11 mouse cellular contexts compared by ENCODE assay signal in genomic region chr5:34917234-34917655, GRCm38 (mm10). TPM values are rescaled to one million over a fixed set of nuclear protein-coding genes. Genes with fewer than 3 reads are reported as not detected.
DNase-seq lines count a peak whose midpoint lies in the region; ATAC-seq lines count a peak whose summit lies in the region.
"Had no signal": no experiment of that assay in that cellular context is flagged by ENCODE, and none has a peak within 500 bp of the region (broad histone marks: within the 10 kb centered on the region; RNA-seq: fewer than 3 reads in every experiment).

No protein-coding gene starts in this region.

- H3K4me3 ChIP-seq in liver, embryonic 13.5 days (replicated peaks), result no peak overlapping the region
- no peak overlapping the region for H3K4me3 ChIP-seq in liver, embryonic 11.5 days (ENCODE audit: low read depth, low read length)
- H3K4me3 ChIP-seq in hindbrain, embryonic 12.5 days, result no peak overlapping the region
- H3K4me3 ChIP-seq in neural tube, embryonic 14.5 days (ENCODE audit: low read depth, low read length), result no peak overlapping the region

- peak; percentile 16 for DNase-seq in embryo, embryonic 10 days (ENCODE audit: low spot score)
- no peak for DNase-seq in embryo, embryonic 9.5 days (ENCODE audit: extremely low spot score)
- DNase-seq in liver, embryonic 13.5 days, result no peak
- no peak for DNase-seq in liver, embryonic 11.5 days (ENCODE audit: low spot score)
- no peak for DNase-seq in thymus, postnatal 0 days (ENCODE audit: low spot score)
- DNase-seq in gastrocnemius, postnatal 25 days, result no peak
- DNase-seq: heart, adult 11 months had no signal

- no peaks in the 10 kb centered on the region for H3K36me3 ChIP-seq in liver, embryonic 13.5 days
- peaks cover 2% of the 10 kb centered on the region; the same call in 1 of the 2 replicates for H3K36me3 ChIP-seq in liver, embryonic 11.5 days (ENCODE audit: control insufficient read depth, insufficient read depth, low read length)
- peaks cover 3% of the 10 kb centered on the region; the same call in 1 of the 2 replicates for H3K36me3 ChIP-seq in hindbrain, embryonic 12.5 days
- H3K36me3 ChIP-seq in neural tube, embryonic 14.5 days (ENCODE audit: control insufficient read depth, insufficient read depth, low read length), result no peaks in the 10 kb centered on the region

- peak overlapping the region; percentile 73 for H3K27ac ChIP-seq in liver, embryonic 13.5 days
- H3K27ac ChIP-seq in liver, embryonic 11.5 days (ENCODE audit: low read depth, low read length), result no peak overlapping the region
- H3K27ac ChIP-seq in hindbrain, embryonic 12.5 days, result 0 out of 2 replicates have a peak overlapping the region, but pooled peaks have one; percentile 6
- 0 out of 2 replicates have a peak overlapping the region, but pooled peaks have one; percentile 24 for H3K27ac ChIP-seq in neural tube, embryonic 14.5 days (ENCODE audit: low read depth, low read length)
- H3K27ac ChIP-seq: liver, embryonic 14.5 days had no signal

- no peaks in the 10 kb centered on the region for H3K9me3 ChIP-seq in liver, embryonic 13.5 days (replicated peaks)
- H3K9me3 ChIP-seq in liver, embryonic 11.5 days (ENCODE audit: control insufficient read depth, low read length), result no peaks in the 10 kb centered on the region
- H3K9me3 ChIP-seq in hindbrain, embryonic 12.5 days (replicated peaks), result no peaks in the 10 kb centered on the region
- no peaks in the 10 kb centered on the region for H3K9me3 ChIP-seq in neural tube, embryonic 14.5 days (ENCODE audit: control insufficient read depth, low read length)

- peaks cover 50% of the 10 kb centered on the region for H3K4me1 ChIP-seq in liver, embryonic 13.5 days (replicated peaks)
- H3K4me1 ChIP-seq in liver, embryonic 11.5 days (replicated peaks; ENCODE audit: control insufficient read depth, insufficient read depth, low read length), result peaks cover 18% of the 10 kb centered on the region
- peaks cover 12% of the 10 kb centered on the region for H3K4me1 ChIP-seq in hindbrain, embryonic 12.5 days
- H3K4me1 ChIP-seq in neural tube, embryonic 14.5 days (ENCODE audit: control insufficient read depth, insufficient read depth, low read length), result peaks cover 3% of the 10 kb centered on the region; the same call in 1 of the 2 replicates

- H3K4me2 ChIP-seq in liver, embryonic 13.5 days, result no peak overlapping the region
- no peak overlapping the region for H3K4me2 ChIP-seq in liver, embryonic 11.5 days
- no peak overlapping the region for H3K4me2 ChIP-seq in hindbrain, embryonic 12.5 days (replicated peaks)
- no peak overlapping the region for H3K4me2 ChIP-seq in neural tube, embryonic 14.5 days (ENCODE audit: low read depth, low read length)

- no peak for ATAC-seq in liver, embryonic 13.5 days (ENCODE audit: low read depth)
- no peak for ATAC-seq in liver, embryonic 11.5 days (replicated peaks; ENCODE audit: low FRiP score)
- ATAC-seq in hindbrain, embryonic 12.5 days (ENCODE audit: low FRiP score), result peak; percentile 62
- peak; percentile 36; the same call in 1 of the 2 replicates for ATAC-seq in neural tube, embryonic 14.5 days (ENCODE audit: low read depth)
- ATAC-seq: intestine, postnatal 0 days had no signal

- H3K9ac ChIP-seq in liver, embryonic 13.5 days, result no peak overlapping the region
- H3K9ac ChIP-seq in liver, embryonic 11.5 days (ENCODE audit: low read depth, low read length), result no peak overlapping the region
- no peak overlapping the region for H3K9ac ChIP-seq in hindbrain, embryonic 12.5 days
- no peak overlapping the region for H3K9ac ChIP-seq in neural tube, embryonic 14.5 days (replicated peaks; ENCODE audit: low read depth, low read length)
- H3K9ac ChIP-seq: liver, embryonic 14.5 days had no signal

- WGBS in liver, embryonic 13.5 days (ENCODE audit: insufficient replicate concordance), result 86% methylated on average over 10 of the region's 10 CpGs
- 82% methylated on average over 10 of the region's 10 CpGs for WGBS in liver, embryonic 11.5 days
- WGBS in hindbrain, embryonic 12.5 days, result 55% methylated on average over 10 of the region's 10 CpGs
- 37% methylated on average over 10 of the region's 10 CpGs for WGBS in neural tube, embryonic 14.5 days

- H3K27me3 ChIP-seq in liver, embryonic 13.5 days, result no peaks in the 10 kb centered on the region
- no peaks in the 10 kb centered on the region for H3K27me3 ChIP-seq in liver, embryonic 11.5 days (replicated peaks; ENCODE audit: control insufficient read depth, insufficient read depth, low read length)
- no peaks in the 10 kb centered on the region for H3K27me3 ChIP-seq in hindbrain, embryonic 12.5 days
- H3K27me3 ChIP-seq in neural tube, embryonic 14.5 days (ENCODE audit: control insufficient read depth, insufficient read depth, low read length), result no peaks in the 10 kb centered on the region

RNA-seq across cellular contexts. Expression of gene Msantd1, which starts 9.4 kb away (rescaled TPM):
- 0.17 and 0.24 TPM in 2 replicates for polyA plus RNA-seq in liver, embryonic 13.5 days (2015; fragmentation: Nextera tagmentation; extraction: Ambion mirVana)
- 0.48 and 0.95 TPM in 2 replicates for polyA plus RNA-seq in liver, embryonic 11.5 days (2014; fragmentation: Nextera tagmentation; extraction: Ambion mirVana)
- polyA plus RNA-seq in hindbrain, embryonic 12.5 days (2016; fragmentation: Nextera tagmentation; extraction: Ambion mirVana), result 1.6 TPM in 2 replicates
- polyA plus RNA-seq in neural tube, embryonic 14.5 days (2014; fragmentation: Nextera tagmentation; extraction: Ambion mirVana), result 2.8 and 3.9 TPM in 2 replicates
- polyA plus RNA-seq in thymus, postnatal 0 days (2015; fragmentation: Nextera tagmentation; extraction: Ambion mirVana), result 0.59 and 0.73 TPM in 2 replicates
- under 1 TPM; 0.13 to 0.36 TPM for total RNA-seq in gastrocnemius, postnatal 25 days (2021)

RNA-seq across cellular contexts. Expression of gene Rgs12, which starts 32.0 kb away (rescaled TPM):
- polyA plus RNA-seq in liver, embryonic 13.5 days (2015; fragmentation: Nextera tagmentation; extraction: Ambion mirVana), result 21.7 and 28.8 TPM in 2 replicates
- 38.8 and 39.3 TPM in 2 replicates for polyA plus RNA-seq in liver, embryonic 11.5 days (2014; fragmentation: Nextera tagmentation; extraction: Ambion mirVana)
- polyA plus RNA-seq in hindbrain, embryonic 12.5 days (2016; fragmentation: Nextera tagmentation; extraction: Ambion mirVana), result 65.3 and 67.3 TPM in 2 replicates
- polyA plus RNA-seq in neural tube, embryonic 14.5 days (2014; fragmentation: Nextera tagmentation; extraction: Ambion mirVana), result 31.6 and 36.1 TPM in 2 replicates
- 19.2 and 25.0 TPM in 2 replicates for polyA plus RNA-seq in thymus, postnatal 0 days (2015; fragmentation: Nextera tagmentation; extraction: Ambion mirVana)
- 1 to 10 TPM; 3.1 to 3.5 TPM for total RNA-seq in gastrocnemius, postnatal 25 days (2021)

Comparison
In these comparisons a context has a peak if more than half of its experiments do, and no peak if none do; other contexts are left out.
1. ATAC-seq: peak in hindbrain, embryonic 12.5 days (single experiment) and neural tube, embryonic 14.5 days (single experiment); none in liver, embryonic 13.5 days (single experiment) and liver, embryonic 11.5 days (single experiment).